Mouse (Mus musculus): ENCODE results near the gene Lnx2.

Lnx2 gene

DNA sequence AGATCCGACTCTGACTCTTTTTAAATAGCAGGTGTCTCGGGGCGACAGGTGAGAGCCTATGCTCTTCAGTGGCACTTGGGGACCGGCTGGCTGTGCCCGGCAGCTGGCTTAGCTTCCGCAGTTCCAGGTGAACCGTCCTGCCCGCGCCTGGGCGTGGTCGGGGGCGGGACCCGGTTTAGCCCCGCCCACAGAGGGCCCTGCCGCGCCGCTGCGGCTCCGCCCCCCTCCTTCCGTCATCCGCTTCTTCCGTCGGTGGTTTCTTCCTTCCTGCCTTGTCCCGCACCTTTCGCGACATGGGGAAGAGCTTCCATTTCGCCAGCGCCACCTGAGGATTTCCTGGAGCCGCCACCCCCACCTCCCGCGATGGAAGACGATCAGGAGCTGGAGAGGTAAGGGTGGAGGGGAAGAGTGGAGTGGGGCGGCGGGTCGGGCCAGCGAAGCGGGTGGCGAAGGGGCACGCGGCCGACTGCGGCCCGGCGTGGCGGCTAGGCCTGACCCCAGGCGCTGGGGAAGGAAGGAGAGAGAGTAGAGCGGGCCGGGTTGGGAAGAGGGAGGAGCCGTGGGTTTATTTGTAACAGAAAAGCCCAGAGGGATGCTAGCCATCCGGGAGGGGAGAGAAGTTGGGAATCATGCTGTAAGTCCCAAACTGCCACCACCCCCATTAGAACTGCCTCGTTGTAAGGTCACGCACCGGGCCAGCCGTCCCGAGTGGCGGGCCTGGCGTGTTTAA is 1.1 kb upstream of the Lnx2 start:
- peak; percentile 86 for DNase-seq (ENCODE audit: low read depth, low spot score)

GRCm38 (mm10) chr5:147076799-147077165 is 396 bp upstream of the Lnx2 start, which contains the start of gene Polr1d:
Gene Polr1d, plus strand, starts transcription at chr5:147077050.
- no peak for DNase-seq (ENCODE audit: low read depth, low spot score)

GRCm38 (mm10) chr5:147075103-147076025 is 1.0 kb downstream of the Lnx2 start:
- DNase-seq (ENCODE audit: low read depth, low spot score): no peak

- no peak for DNase-seq (ENCODE audit: low read depth, low spot score)
These were observed 2.6 kb downstream of the Lnx2 start for GRCm38 (mm10) chr5:147073805-147074204.

DNA sequence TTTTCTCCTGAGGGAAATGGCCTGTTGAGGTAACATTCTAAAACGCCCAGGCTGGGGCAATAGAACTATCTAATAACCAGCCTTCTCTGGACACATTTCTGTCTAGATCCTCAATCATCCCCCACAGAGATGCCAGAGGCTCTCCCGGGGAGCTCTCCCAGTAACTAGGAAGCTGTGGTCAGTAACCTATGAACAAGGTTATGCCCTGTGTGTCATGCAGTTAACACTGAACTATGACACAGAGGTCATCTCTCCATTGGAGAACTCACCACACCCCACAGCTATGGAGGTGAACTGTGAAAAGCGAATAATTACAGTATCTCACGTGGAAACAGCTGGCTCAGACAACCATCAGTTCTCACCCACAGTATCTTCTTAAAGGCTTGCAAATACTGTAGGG is 4.5 kb downstream of the Lnx2 start:
- no peak for DNase-seq (ENCODE audit: low read depth, low spot score)

DNA sequence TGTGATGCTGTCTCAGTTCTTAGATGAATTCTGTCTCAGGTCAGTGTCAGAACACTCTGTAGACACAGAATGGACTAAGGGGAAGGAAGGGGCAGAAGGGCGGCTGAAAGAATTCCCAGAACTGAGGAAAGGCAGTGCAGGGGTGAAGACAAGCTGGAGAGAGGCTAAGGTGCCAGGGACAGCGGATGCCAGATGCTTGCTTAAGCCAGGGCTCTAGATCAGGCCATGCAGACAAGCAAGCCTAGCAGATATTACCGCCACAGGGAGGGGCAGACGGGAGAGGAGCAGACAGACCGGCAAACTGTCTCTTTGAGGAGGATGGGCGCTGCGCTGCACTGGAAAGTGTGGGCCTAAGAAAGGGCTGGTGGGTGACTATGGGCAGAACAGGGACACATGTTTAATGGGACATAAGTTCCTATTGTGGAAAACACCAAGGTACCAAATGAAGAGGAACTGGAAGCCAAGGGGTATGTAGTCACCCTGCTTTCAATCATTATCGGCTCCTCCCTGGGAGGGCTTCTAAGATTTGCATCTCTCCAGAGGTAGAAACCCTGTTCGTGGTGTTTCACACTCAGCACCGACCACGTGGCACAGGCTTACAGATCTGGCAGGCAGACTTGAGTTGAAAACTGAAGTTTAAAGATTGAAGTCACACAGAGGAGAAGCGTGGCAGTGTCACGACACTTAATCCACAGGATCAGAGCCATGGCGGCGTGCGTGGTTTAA is 5.4 kb downstream of the Lnx2 start:
- DNase-seq (ENCODE audit: low read depth, low spot score): no peak

GRCm38 (mm10) chr5:147068876-147069275 is 7.5 kb downstream of the Lnx2 start:
- no peak for DNase-seq (ENCODE audit: low read depth, low spot score)

DNA sequence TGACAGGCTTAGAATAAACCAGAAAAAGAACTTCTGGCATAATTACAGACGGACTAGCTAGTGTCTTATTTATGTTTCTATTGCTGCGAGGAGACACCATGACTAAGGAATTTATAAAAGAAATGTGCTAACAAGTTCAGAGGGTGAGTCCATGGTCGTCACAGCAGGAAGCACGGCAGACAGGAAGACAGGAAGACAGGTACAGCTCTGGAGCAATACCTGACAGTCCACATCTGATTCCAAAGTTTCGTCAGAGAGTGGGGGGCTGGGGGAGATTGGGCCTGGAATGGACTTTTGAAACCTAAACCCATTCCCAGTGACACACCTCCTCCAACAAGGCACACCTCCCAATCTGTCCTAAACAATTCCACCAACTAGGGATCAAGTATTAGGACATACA is 9.4 kb downstream of the Lnx2 start:
- DNase-seq (ENCODE audit: low read depth, low spot score): peak; percentile 61

- peak; percentile 69 for DNase-seq (ENCODE audit: low read depth, low spot score)
These were observed 10.3 kb downstream of the Lnx2 start for GRCm38 (mm10) chr5:147066129-147066528.

GRCm38 (mm10) chr5:147063215-147063661 is 13.1 kb downstream of the Lnx2 start:
- DNase-seq (ENCODE audit: low read depth, low spot score): no peak

GRCm38 (mm10) chr5:147060024-147060423 is 16.4 kb downstream of the Lnx2 start:
- no peak for DNase-seq (ENCODE audit: low read depth, low spot score)

DNA sequence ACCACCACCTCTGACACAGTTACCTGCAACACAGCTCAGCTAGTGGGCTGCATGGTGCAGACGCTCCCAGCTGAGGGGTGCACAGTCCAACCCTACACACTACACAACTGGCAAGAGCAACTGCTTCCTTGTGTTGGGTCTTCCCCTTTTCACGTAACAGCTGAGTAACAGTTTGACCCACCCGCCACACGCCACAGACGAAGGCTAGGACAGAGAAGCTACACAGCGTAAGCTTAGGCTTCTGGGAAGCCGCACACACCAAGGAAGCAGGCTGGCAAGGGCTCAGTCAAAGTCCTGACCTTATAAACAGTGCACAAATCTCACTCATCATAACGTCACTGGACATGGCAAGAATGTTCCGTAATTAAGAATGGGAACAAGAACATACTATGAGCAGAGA is 17.1 kb downstream of the Lnx2 start:
- DNase-seq (ENCODE audit: low read depth, low spot score): no peak

DNA sequence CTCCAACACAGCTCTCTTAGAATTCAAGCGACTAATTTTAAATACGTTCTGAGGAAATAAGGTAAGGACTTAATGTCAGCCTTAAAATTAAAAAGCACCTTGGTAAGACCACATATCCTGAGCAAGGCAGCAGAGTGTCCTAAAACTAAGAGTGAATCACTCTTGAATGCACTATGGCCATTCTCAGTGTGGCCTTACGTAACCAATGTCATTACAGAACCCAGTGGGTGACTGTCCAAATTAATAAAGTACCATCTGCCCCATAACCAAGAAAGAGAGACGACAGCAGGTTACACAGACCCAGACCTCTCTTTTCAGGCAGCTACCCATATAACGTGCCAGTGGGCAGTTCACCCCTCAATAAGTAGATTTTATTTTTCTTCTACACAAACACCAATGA is 17.7 kb downstream of the Lnx2 start:
- no peak for DNase-seq (ENCODE audit: low read depth, low spot score)

DNA sequence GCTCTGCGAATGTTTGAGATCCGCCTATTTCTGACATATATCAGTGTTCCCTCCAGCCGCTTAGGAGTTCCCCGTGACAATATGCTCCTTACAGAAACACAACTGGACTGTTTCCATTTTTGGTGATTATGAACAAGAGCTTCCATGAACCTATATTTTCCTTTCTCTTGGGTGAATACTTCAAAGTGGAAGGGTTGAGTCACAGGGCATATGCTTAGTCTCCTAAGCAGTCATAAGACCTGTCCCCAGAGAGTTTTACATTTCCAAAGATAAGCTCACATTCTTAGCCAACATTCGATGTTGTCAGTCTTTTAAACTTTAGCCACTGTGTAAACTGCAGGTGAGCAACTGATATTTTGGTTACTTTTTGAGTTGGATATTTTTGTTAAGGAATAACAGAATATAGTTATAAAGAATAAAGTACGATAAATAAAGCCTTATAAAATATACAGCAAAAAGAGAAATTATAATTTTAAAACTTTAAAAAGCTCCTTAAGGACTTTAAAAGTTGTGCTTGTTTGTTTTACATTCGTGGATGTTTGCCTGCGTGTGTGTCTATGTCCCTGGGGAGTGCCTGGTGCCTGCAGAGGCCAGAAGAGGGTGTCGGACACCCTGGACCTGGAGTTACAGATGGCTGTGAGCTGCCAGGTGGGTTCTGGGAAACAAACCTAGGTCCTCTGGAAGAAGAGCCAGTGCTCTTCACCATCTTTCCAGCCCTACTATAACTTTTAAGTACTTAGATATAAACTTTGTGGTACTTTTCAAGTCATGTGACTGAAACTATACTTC is 18.6 kb downstream of the Lnx2 start:
- DNase-seq (ENCODE audit: low read depth, low spot score): no peak

GRCm38 (mm10) chr5:147056712-147057290 is 19.6 kb downstream of the Lnx2 start:
- DNase-seq (ENCODE audit: low read depth, low spot score): no peak

DNA sequence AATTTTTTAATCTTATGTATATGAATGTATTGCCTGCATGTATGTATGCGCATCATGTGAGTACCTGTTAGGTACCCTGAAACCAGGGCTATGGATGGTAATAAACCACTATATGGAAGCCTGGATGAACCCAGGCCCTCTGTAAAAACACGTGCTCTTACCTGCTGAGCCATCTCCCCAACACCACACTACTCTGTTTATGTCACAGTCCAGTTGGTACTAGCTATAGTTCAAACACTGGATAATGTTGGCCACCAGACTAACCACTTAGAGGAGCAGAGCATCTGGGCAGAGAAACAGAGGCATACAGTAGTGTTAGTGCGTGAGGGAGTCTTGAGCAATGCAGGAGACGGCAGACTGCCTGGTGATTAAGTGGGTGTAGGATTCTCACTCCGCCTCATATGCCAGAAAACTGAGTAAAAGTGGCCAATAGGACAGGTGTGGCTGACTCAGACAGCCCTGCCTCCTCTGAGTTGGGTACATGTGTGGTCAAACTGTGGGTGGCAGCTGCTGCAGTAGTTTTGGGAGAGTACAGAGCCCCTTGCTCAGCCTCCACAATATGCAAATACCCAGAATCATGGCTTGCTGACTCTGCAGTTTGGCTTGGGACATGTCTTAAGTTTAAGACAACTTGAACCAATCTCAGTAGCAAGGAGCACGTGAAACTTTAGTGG is 20.7 kb downstream of the Lnx2 start:
- DNase-seq (ENCODE audit: low read depth, low spot score): no peak

- DNase-seq (ENCODE audit: low read depth, low spot score): no peak
These were observed 21.6 kb downstream of the Lnx2 start for GRCm38 (mm10) chr5:147054747-147055270.

DNA sequence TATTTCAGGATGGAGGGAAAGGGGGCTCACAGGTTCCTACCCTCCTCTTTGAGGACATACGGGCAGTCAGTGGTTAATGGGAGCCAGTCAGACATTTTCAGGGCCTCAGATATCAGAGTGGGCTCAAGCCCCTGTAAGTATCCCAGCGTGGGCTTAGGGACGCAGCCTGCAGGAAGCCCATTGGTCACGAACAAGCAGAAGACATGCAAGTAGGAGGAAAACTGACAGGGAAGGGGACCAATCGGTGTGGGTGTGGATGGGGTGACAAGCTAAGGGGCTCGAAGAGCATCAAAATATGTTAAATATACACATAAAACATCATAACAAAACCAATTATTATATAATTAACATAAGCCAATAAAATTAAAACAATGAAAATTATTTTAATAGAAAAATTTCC is 22.1 kb downstream of the Lnx2 start:
- DNase-seq (ENCODE audit: low read depth, low spot score): no peak

GRCm38 (mm10) chr5:147053481-147053880 is 22.9 kb downstream of the Lnx2 start:
- no peak for DNase-seq (ENCODE audit: low read depth, low spot score)

GRCm38 (mm10) chr5:147053071-147053470 is 23.3 kb downstream of the Lnx2 start:
- DNase-seq (ENCODE audit: low read depth, low spot score): no peak
